Mouse (Mus musculus): ENCODE results near the gene Insl5. TPM values are rescaled to one million over a fixed set of nuclear protein-coding genes. Genes with fewer than 3 reads are reported as not detected.

Gene Insl5
- polyA plus RNA-seq, 2 experiments = not detected

DNA sequence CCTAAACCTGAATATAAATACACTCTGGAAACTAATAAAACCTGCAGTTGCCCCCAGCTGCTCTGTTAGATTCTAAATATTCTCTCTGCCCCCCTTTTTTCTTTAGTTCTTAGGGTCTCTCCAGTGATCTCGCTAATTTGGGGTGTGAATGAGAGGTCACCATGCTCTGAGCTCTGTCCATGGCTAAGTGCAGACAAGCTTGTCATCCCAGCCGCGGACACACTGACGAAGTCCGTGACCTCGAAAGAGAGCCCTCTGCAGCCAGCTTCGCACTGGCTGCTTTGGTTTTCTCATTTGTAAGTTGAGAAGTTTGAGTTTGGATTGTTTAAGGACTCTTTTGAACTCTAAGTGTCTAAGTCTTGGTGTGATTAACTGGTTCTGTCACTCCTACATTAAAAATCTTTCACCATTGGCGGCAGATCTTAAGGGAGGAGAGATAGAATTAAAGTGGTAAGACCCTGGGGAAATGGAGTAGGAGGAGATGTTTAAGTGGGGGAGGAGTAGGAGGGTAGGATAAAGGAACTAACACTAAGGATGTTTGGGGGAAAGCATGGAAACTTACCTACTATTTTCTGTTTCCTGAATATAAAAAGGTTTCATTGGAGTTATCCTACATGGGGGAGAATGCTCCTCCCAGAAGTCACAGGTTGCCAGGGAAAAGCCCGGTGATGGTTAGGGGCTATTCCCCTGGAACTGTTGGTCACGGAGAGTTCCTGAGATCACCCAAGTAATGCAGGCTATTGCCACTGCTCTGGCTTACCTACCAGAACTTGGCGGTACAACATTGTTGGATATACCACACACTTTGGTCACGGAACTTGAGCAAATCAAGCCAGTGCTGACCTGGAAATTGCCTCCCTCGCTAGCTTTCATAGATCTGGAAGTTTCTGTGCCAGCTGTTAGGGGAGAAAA is 1.8 kb upstream of the Insl5 start:
- Histone ChIP-seq H3K4me3 (ENCODE audit: insufficient read depth in 1 of 2, low read depth in 2 of 2, low read length in 2 of 2) (no peak overlapping the region), H3K4me2 (ENCODE audit: low read depth) (no peak overlapping the region), H3K36me3 (replicated peaks; ENCODE audit: control insufficient read depth, insufficient read depth, low read depth) (no peaks in the 10 kb centered on the region), H3K9me3 (ENCODE audit: control insufficient read depth, low read length) (no peaks in the 10 kb centered on the region), H3K27me3 (ENCODE audit: control insufficient read depth, insufficient read depth, low read length) (no peaks in the 10 kb centered on the region), H3K4me1 (replicated peaks; ENCODE audit: control insufficient read depth in 2 of 2, insufficient read depth in 2 of 2, low read length in 1 of 2) (no peaks in the 10 kb centered on the region), H3K27ac (no peak overlapping the region), H3K9ac (replicated peaks) (no peak overlapping the region)
- TF ChIP-seq CTCF (IDR thresholded peaks at IDR 0.05; ENCODE audit: low read depth) (no peak), EP300 (IDR thresholded peaks at IDR 0.05; ENCODE audit: low read depth) (no peak)
- 70% methylated on average over 13 of the region's 13 CpGs for WGBS (ENCODE audit: insufficient replicate concordance)
- no peak for ATAC-seq (ENCODE audit: insufficient read depth)
- DNase-seq (ENCODE audit: low read depth in 3 of 3, low spot score in 3 of 3) = no peak

GRCm38 (mm10) chr4:103027745-103028144 is 1.1 kb upstream of the Insl5 start:
- Histone ChIP-seq H3K4me3 (ENCODE audit: insufficient read depth in 1 of 2, low read depth in 2 of 2, low read length in 2 of 2) (no peak overlapping the region), H3K27me3 (ENCODE audit: control insufficient read depth, insufficient read depth, low read length) (no peaks in the 10 kb centered on the region), H3K36me3 (replicated peaks; ENCODE audit: control insufficient read depth, insufficient read depth, low read depth) (no peaks in the 10 kb centered on the region), H3K4me1 (replicated peaks; ENCODE audit: control insufficient read depth in 2 of 2, insufficient read depth in 2 of 2, low read length in 1 of 2) (no peaks in the 10 kb centered on the region), H3K9me3 (ENCODE audit: control insufficient read depth, low read length) (no peaks in the 10 kb centered on the region), H3K9ac (replicated peaks) (no peak overlapping the region), H3K4me2 (ENCODE audit: low read depth) (no peak overlapping the region), H3K27ac (no peak overlapping the region)
- no peak for TF ChIP-seq CTCF (IDR thresholded peaks at IDR 0.05; ENCODE audit: low read depth)
- no peak for TF ChIP-seq EP300 (IDR thresholded peaks at IDR 0.05; ENCODE audit: low read depth)
- no peak for DNase-seq (ENCODE audit: low read depth in 3 of 3, low spot score in 3 of 3)
- 60% methylated on average over 7 of the region's 7 CpGs for WGBS (ENCODE audit: insufficient replicate concordance)
- no peak for ATAC-seq (ENCODE audit: insufficient read depth)

DNA sequence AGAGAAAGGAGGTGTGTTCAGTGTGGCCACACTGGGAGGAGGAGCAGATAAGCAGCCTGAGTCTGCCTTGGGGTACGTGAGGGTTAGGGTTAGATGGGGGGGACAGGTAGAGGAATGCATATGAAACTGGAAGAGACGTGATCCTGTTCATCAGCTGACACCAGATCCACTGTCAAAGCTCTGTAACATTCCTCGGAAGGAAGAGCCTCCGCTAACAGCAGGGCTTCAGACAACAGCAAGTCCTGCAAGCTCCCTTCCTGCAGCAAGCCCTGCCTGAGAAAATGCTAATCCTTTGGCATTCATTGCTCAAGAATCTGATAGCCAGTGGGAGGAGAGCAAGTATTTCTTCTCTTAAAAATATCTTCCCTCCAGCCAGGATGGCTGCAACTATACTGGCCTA is 13.2 kb downstream of the Insl5 start:
- ATAC-seq (ENCODE audit: insufficient read depth) (no peak), DNase-seq (ENCODE audit: low read depth in 3 of 3, low spot score in 3 of 3) (no peak)
- no peak for TF ChIP-seq CTCF (IDR thresholded peaks at IDR 0.05; ENCODE audit: low read depth)
- no peak for TF ChIP-seq EP300 (IDR thresholded peaks at IDR 0.05; ENCODE audit: low read depth)
- Histone ChIP-seq H3K4me1 (replicated peaks; ENCODE audit: control insufficient read depth in 2 of 2, insufficient read depth in 2 of 2, low read length in 1 of 2) (no peaks in the 10 kb centered on the region), H3K9ac (replicated peaks) (no peak overlapping the region), H3K36me3 (replicated peaks; ENCODE audit: control insufficient read depth, insufficient read depth, low read depth) (no peaks in the 10 kb centered on the region), H3K4me3 (ENCODE audit: insufficient read depth in 1 of 2, low read depth in 2 of 2, low read length in 2 of 2) (no peak overlapping the region), H3K9me3 (ENCODE audit: control insufficient read depth, low read length) (no peaks in the 10 kb centered on the region), H3K27ac (no peak overlapping the region), H3K4me2 (ENCODE audit: low read depth) (no peak overlapping the region), H3K27me3 (ENCODE audit: control insufficient read depth, insufficient read depth, low read length) (no peaks in the 10 kb centered on the region)
- 32% methylated on average over 4 of the region's 4 CpGs for WGBS (ENCODE audit: insufficient replicate concordance)

DNA sequence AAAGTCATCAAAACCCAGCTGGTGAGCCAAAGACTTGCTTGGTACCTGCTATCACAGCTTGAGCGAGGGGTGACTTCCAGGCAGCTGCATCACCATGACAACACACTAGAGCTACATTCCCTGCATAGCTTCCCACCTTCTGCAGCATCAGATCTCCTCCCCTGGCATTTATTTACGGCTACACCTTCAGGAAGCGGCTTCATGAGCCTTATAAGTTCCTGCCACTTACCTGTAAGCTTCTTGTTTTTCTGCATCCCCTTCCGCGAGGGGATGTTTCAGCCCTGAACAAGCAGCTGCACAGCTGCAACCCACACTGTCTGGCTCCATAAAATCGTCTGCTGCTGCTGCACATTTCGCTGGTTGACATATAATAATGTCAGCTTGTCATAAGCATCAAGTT is 14.8 kb downstream of the Insl5 start:
- 47% methylated on average over 7 of the region's 7 CpGs for WGBS (ENCODE audit: insufficient replicate concordance)
- Histone ChIP-seq H3K9ac (replicated peaks) (no peak overlapping the region), H3K4me1 (replicated peaks; ENCODE audit: control insufficient read depth in 2 of 2, insufficient read depth in 2 of 2, low read length in 1 of 2) (peaks cover 0 to 5% of the 10 kb centered on the region in 2 experiments; a peak in 1 of 4 replicates), H3K4me3 (ENCODE audit: insufficient read depth in 1 of 2, low read depth in 2 of 2, low read length in 2 of 2) (no peak overlapping the region), H3K4me2 (ENCODE audit: low read depth) (no peak overlapping the region), H3K27me3 (ENCODE audit: control insufficient read depth, insufficient read depth, low read length) (no peaks in the 10 kb centered on the region), H3K36me3 (replicated peaks; ENCODE audit: control insufficient read depth, insufficient read depth, low read depth) (no peaks in the 10 kb centered on the region), H3K9me3 (ENCODE audit: control insufficient read depth, low read length) (no peaks in the 10 kb centered on the region), H3K27ac (no peak overlapping the region)
- no peak for ATAC-seq (ENCODE audit: insufficient read depth)
- TF ChIP-seq CTCF (IDR thresholded peaks at IDR 0.05; ENCODE audit: low read depth) (no peak), EP300 (IDR thresholded peaks at IDR 0.05; ENCODE audit: low read depth) (no peak)
- no peak for DNase-seq (ENCODE audit: low read depth in 3 of 3, low spot score in 3 of 3)

GRCm38 (mm10) chr4:103010734-103011133 is 15.9 kb downstream of the Insl5 start:
- Histone ChIP-seq H3K4me1 (replicated peaks; ENCODE audit: control insufficient read depth in 2 of 2, insufficient read depth in 2 of 2, low read length in 1 of 2) (peaks cover 0 to 5% of the 10 kb centered on the region in 2 experiments; a peak in 1 of 4 replicates), H3K4me3 (ENCODE audit: insufficient read depth in 1 of 2, low read depth in 2 of 2, low read length in 2 of 2) (no peak overlapping the region), H3K36me3 (replicated peaks; ENCODE audit: control insufficient read depth, insufficient read depth, low read depth) (no peaks in the 10 kb centered on the region), H3K9me3 (ENCODE audit: control insufficient read depth, low read length) (no peaks in the 10 kb centered on the region), H3K4me2 (ENCODE audit: low read depth) (no peak overlapping the region), H3K27me3 (ENCODE audit: control insufficient read depth, insufficient read depth, low read length) (no peaks in the 10 kb centered on the region), H3K9ac (replicated peaks) (no peak overlapping the region), H3K27ac (no peak overlapping the region)
- 52% methylated on average over 4 of the region's 4 CpGs for WGBS (ENCODE audit: insufficient replicate concordance)
- ATAC-seq (ENCODE audit: insufficient read depth) = no peak
- no peak for DNase-seq (ENCODE audit: low read depth in 3 of 3, low spot score in 3 of 3)
- TF ChIP-seq CTCF (IDR thresholded peaks at IDR 0.05; ENCODE audit: low read depth) (no peak), EP300 (IDR thresholded peaks at IDR 0.05; ENCODE audit: low read depth) (no peak)

All from liver, embryonic 14.5 days (tissue).